Mouse (Mus musculus) spleen, adult 2 months (tissue): ENCODE data around the gene Tctex1d2. TPM values are rescaled to one million over a fixed set of nuclear protein-coding genes. Genes with fewer than 3 reads are reported as not detected.

Experiments used
- DNase-seq, 2 experiments: peaks; one replicate each; pipeline versions ENCODE4 v3.0.0 to v3.0.0-alpha.2; 2012 to 2021; ENCODE audit warnings: low spot score in 2 of 2, low read depth in 1 of 2
- H3K27ac ChIP-seq: fragments of 200-500 bp; 2 replicates; pipeline ENCODE4 v1.5.1; 2012; ENCODE audit warnings: low read length, inconsistent platforms; ENCODE audit not compliant: insufficient read depth
- H3K27me3 ChIP-seq: fragments of 200-500 bp; 2 replicates; pipeline ENCODE4 v1.6.1; 2012; ENCODE audit warnings: mild to moderate bottlenecking, moderate library complexity, low read length, inconsistent platforms; ENCODE audit not compliant: control insufficient read depth, insufficient read depth
- H3K36me3 ChIP-seq: fragments of 200-500 bp; 2 replicates; pipeline ENCODE4 v1.6.1; 2012; ENCODE audit warnings: mild to moderate bottlenecking, low read length, inconsistent platforms; ENCODE audit not compliant: control insufficient read depth, insufficient read depth
- H3K4me1 ChIP-seq: fragments of 200-500 bp; 2 replicates; pipeline ENCODE4 v1.6.1; 2011; ENCODE audit warnings: inconsistent platforms; ENCODE audit not compliant: control insufficient read depth, insufficient read depth, insufficient read length
- H3K4me3 ChIP-seq: fragments of 200-500 bp; 2 replicates; pipeline ENCODE4 v1.5.1; 2011; ENCODE audit warnings: mild to moderate bottlenecking, inconsistent platforms; ENCODE audit not compliant: insufficient read depth, insufficient read length; ENCODE audit errors: extremely low read depth
- CTCF ChIP-seq: fragments of 200-500 bp; IDR thresholded peaks from 2 replicates; pipeline ENCODE4 v1.5.1; 2011; ENCODE audit warnings: mild to moderate bottlenecking, inconsistent platforms; ENCODE audit not compliant: insufficient read depth, insufficient read length, insufficient replicate concordance; ENCODE audit errors: extremely low read depth
- POLR2A ChIP-seq: fragments of 200-500 bp; IDR thresholded peaks from 2 replicates; pipeline ENCODE4 v1.6.1; 2011; ENCODE audit warnings: low read depth, low read length, inconsistent platforms
- WGBS: fragments of 180-500 bp; shearing (Covaris S2); methylation state at CpG from one replicate; pipeline ENCODE4 v1.1.7; 2018; 5-methylcytosine and 5-hydroxymethylcytosine counted together
- polyA plus RNA-seq: library from polyadenylated mRNA; depleted of rRNA; stranded (reverse); fragments of >200 nt; gene quantifications from 2 replicates; pipeline ENCODE4 v1.2.3, GENCODE M21; 2012

The Tctex1d2 gene
- polyA plus RNA-seq, 1 experiment: 2.3 TPM

DNA sequence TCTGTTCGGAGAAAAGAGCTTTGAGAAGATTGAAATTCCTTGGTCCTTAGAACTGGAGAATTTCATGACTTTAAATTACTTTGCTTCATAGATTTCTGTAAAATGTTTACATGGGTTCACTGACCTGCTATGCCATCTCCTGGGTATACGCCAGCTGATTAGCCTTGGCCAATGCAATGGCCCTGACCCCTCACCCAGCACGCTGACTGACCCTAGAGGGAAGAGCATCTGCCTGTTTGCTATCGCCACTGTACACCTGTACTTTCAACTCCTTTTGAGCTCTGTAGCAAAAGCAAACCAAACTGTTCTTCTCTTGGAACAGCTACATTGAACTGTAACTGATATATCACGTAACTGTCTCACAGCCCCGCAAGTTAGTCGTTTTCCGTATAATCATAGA, 33.6 kb downstream of the Tctex1d2 start:
- no peaks in the 10 kb centered on the region for H3K27me3 ChIP-seq
- H3K4me3 ChIP-seq: no peak overlapping the region
- no peak for DNase-seq
- H3K4me1 ChIP-seq: no peaks in the 10 kb centered on the region
- peaks cover 11% of the 10 kb centered on the region for H3K36me3 ChIP-seq
- TF ChIP-seq CTCF (no peak), POLR2A (no peak)
- 96% methylated on average over 8 of the region's 8 CpGs for WGBS
- no peak overlapping the region for H3K27ac ChIP-seq

DNA sequence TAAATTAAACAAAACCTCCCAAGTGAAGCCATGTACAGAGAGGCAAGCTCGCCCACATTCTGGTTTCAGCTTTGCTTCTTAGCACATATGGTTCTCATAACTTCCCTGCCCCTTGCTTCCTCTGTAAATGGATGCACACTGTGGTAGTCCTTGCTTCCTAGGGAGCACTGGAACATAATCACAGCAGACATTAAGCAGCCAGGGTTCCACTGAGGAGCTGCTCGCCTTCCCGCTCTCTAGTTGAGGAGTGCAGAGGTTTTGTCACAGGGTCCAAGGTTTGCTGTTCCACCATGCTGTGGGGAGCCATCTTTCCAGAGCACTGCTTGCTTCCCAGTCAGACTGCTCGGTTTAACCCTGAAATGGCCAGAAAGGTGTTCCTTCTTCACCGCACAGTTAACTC, 35.1 kb downstream of the Tctex1d2 start:
- WGBS: 96% methylated on average over 5 of the region's 5 CpGs
- no peak overlapping the region for H3K4me3 ChIP-seq
- DNase-seq: no peak
- no peak for TF ChIP-seq POLR2A
- TF ChIP-seq CTCF: no peak
- H3K36me3 ChIP-seq: peaks cover 11% of the 10 kb centered on the region
- H3K27me3 ChIP-seq: no peaks in the 10 kb centered on the region
- no peak overlapping the region for H3K27ac ChIP-seq
- no peaks in the 10 kb centered on the region for H3K4me1 ChIP-seq

DNA sequence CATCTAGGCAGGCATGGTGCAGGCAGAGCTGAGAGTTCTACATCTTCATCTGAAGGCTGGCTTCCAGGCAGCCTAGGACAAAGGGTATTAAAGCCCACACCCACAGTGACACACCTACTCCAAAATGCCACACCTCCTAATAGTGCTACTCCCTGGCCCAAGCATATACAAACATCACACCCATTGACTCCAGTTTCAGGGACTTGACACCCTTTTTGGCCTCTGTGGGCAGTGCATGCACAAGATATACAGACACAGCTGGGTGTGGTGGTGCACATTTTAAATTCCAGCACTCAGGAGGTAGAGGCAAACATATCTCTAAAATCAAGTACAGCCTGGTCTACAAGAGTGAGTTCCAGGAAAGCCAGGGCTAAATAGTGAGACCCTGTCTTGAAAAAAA, 36.6 kb downstream of the Tctex1d2 start:
- TF ChIP-seq CTCF (no peak), POLR2A (no peak)
- no peak overlapping the region for H3K4me3 ChIP-seq
- no peaks in the 10 kb centered on the region for H3K4me1 ChIP-seq
- no peaks in the 10 kb centered on the region for H3K27me3 ChIP-seq
- H3K36me3 ChIP-seq: peaks cover 11% of the 10 kb centered on the region
- no peak for DNase-seq
- H3K27ac ChIP-seq: no peak overlapping the region

DNA sequence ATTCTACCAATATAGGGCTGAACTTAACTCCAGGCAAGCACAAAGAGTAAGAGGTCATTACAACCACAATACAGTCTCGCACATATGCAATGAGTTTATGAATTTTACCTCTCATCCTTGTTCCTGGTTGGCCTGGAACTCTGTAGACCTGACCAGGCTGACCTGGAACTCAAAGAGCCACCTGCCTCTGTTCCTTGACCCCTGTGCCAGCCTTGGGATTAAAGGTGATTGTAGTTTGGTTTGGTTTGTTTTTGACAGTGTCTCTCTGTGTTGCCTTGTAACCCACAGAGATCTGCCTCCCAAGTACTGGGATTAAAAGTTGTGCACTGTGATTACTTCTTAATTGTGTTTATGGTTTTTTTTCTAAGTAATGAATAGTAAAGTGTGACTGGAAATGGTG, 37.3 kb downstream of the Tctex1d2 start:
- WGBS: 91% methylated on average over 1 of the region's 1 CpGs
- peaks cover 9% of the 10 kb centered on the region for H3K36me3 ChIP-seq
- DNase-seq: no peak

DNA sequence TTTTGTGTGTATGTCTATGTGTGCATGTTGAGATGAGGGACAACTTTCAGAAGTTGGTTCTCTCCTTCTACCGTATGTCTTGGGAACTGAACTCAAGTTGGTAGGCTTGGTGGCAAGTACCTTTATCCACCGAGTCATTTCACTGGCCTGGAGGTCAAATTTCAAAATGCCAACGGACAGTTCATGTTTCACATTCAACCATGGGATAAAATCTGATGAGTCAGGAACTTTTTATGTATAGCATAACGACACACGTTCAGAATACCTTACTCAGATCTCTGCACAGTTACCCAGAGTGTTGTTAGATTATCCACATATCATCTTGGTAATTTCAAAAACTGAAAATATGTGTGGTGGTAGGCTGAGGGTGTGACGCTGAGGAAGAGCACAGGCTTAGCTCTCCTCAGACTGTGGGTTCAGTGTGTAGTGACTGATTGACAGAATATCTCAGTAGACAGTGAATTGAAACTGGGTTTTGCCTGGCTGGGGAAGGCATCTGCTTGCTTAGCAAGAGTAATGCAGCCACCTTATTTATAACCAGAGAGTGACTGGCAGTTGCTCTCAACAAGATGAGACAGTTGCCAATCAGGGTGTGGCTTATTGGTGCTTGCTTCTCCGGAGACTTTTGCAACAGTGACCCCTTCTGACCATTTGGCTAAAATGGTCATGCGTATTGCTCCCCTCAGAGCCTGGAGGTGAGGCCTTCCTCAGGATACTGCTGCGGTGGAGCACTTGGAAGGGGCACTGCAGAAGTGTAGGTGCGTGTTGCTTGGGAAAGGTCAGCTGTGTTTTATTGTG, 38.3 kb downstream of the Tctex1d2 start:
- Histone ChIP-seq H3K27me3 (no peaks in the 10 kb centered on the region), H3K4me3 (no peak overlapping the region), H3K36me3 (peaks cover 11% of the 10 kb centered on the region), H3K27ac (no peak overlapping the region), H3K4me1 (no peaks in the 10 kb centered on the region)
- TF ChIP-seq POLR2A (no peak), CTCF (peak; percentile 37; the same call in 1 of the 2 replicates)
- peak; percentile 28 to 29 for DNase-seq
- 67% methylated on average over 10 of the region's 10 CpGs for WGBS

More for the DNA sequence above, 37.3 kb downstream of the Tctex1d2 start:
- no peak overlapping the region for H3K27ac ChIP-seq
- no peaks in the 10 kb centered on the region for H3K27me3 ChIP-seq
- H3K4me3 ChIP-seq: no peak overlapping the region
- no peaks in the 10 kb centered on the region for H3K4me1 ChIP-seq
- TF ChIP-seq POLR2A (no peak), CTCF (no peak)

- no peak for DNase-seq
- Histone ChIP-seq H3K4me3 (no peak overlapping the region), H3K27ac (no peak overlapping the region), H3K36me3 (peaks cover 12% of the 10 kb centered on the region), H3K27me3 (no peaks in the 10 kb centered on the region), H3K4me1 (no peaks in the 10 kb centered on the region)
- 51% methylated on average over 4 of the region's 4 CpGs for WGBS
- TF ChIP-seq CTCF: no peak
- no peak for TF ChIP-seq POLR2A
Observed at GRCm38 (mm10) chr16:32460518-32460917, 41.0 kb downstream of the Tctex1d2 start.

DNA sequence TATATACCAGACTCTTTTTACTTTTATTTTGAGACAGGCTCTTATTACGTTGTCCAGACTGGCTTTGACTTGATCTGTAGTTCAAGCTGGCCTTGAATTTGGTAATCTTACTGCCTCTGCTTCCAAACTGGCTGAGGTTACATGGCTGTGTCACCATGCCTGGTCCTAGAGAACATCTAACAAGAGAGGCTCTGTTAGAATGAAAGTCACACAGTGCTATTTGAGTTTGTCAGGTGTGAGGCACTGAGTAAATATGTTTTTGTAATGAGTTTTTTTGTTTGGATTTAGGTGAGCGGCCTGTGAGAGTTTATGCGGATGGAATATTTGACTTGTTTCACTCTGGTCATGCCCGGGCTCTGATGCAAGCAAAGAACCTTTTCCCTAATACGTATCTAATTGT, 42.2 kb downstream of the Tctex1d2 start:
- WGBS: 97% methylated on average over 5 of the region's 5 CpGs

More for the DNA sequence above, 42.2 kb downstream of the Tctex1d2 start:
- H3K4me3 ChIP-seq: no peak overlapping the region
- no peak for DNase-seq
- no peak overlapping the region for H3K27ac ChIP-seq
- no peaks in the 10 kb centered on the region for H3K4me1 ChIP-seq
- peaks cover 10% of the 10 kb centered on the region for H3K36me3 ChIP-seq
- no peaks in the 10 kb centered on the region for H3K27me3 ChIP-seq
- no peak for TF ChIP-seq CTCF
- TF ChIP-seq POLR2A: no peak
